Mouse (Mus musculus) kidney, adult 2 months (tissue): ENCODE data around the gene Arf5. TPM values are rescaled to one million over a fixed set of nuclear protein-coding genes. Genes with fewer than 3 reads are reported as not detected.

ENCODE experiments used
- DNase-seq: peaks from one replicate; pipeline ENCODE4 v3.0.0; 2021
- H3K27ac ChIP-seq: fragments of 200-500 bp; 2 replicates; pipeline ENCODE4 v1.5.1; 2012; ENCODE audit warnings: low read depth, low read length, control low read depth, inconsistent platforms; ENCODE audit not compliant: insufficient read depth
- H3K27me3 ChIP-seq: fragments of 200-500 bp; replicated peaks from 2 replicates; pipeline ENCODE4 v1.6.1; 2012; ENCODE audit warnings: mild to moderate bottlenecking, moderate library complexity, low read length, inconsistent platforms; ENCODE audit not compliant: control insufficient read depth, insufficient read depth
- H3K36me3 ChIP-seq: fragments of 200-500 bp; 2 replicates; pipeline ENCODE4 v1.6.1; 2012; ENCODE audit warnings: mild to moderate bottlenecking, moderate library complexity, low read length, inconsistent platforms; ENCODE audit not compliant: control insufficient read depth, insufficient read depth
- H3K4me1 ChIP-seq: fragments of 200-500 bp; 2 replicates; pipeline ENCODE4 v1.6.1; 2011; ENCODE audit warnings: low read length; ENCODE audit not compliant: control insufficient read depth, insufficient read depth
- H3K4me3 ChIP-seq: fragments of 200-500 bp; 2 replicates; pipeline ENCODE4 v1.5.1; 2011; ENCODE audit warnings: mild to moderate bottlenecking, low read depth, low read length, control low read depth; ENCODE audit not compliant: insufficient read depth
- CTCF ChIP-seq: fragments of 200-500 bp; conservative IDR thresholded peaks from 2 replicates; pipeline ENCODE4 v1.5.1; 2011; ENCODE audit warnings: low read depth, mild to moderate bottlenecking, control low read depth, low read length, moderate library complexity, mixed read lengths; ENCODE audit not compliant: insufficient read depth, insufficient read length
- POLR2A ChIP-seq: fragments of 200-500 bp; IDR thresholded peaks from one replicate; pipeline ENCODE4 v1.6.1; 2011; ENCODE audit warnings: low read depth, low read length, control low read depth
- WGBS: fragments of 180-500 bp; shearing (Covaris S2); methylation state at CpG from one replicate; pipeline ENCODE4 v1.1.7; 2018; 5-methylcytosine and 5-hydroxymethylcytosine counted together
- polyA plus RNA-seq: library from polyadenylated mRNA; depleted of rRNA; stranded (reverse); fragments of >200 nt; gene quantifications from 2 replicates; pipeline ENCODE4 v1.2.3, GENCODE M21; 2012

Gene Arf5
- polyA plus RNA-seq, 1 experiment: 303 TPM

DNA sequence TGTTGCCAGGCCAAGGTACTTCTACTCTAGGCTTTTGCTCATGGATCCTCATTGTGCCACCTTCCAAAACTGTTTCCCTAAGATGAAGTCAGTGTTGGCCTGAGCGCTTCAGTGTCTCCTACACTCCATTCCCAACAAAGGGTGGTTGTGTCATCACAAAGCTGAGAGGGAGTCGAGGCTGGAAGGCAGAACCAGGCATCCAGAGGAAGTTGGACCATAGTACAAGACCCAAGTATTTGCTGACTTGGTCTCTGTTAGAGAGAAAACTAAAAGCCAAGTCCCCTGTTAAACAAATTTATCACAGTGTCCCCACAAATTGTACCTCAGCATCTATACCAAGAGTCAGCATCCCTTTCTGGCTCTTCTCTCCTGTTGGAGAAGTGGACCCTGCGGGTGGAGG lies 4.9 kb downstream of the Arf5 start, which contains the start of gene Gcc1:
Gcc1 (minus strand) TSS at position 101 of the 400 bp plus-strand sequence.
- Histone ChIP-seq H3K4me1 (peaks cover 7% of the 10 kb centered on the region; the same call in 1 of the 2 replicates), H3K4me3 (no peak within 1 kb of the TSS), H3K27me3 (no peaks in the 10 kb centered on the region), H3K36me3 (no peaks in the 10 kb centered on the region), H3K27ac (peak within 1 kb of the TSS; percentile 12; the same call in 1 of the 2 replicates)
- TF ChIP-seq POLR2A (no peak), CTCF (no peak)
- 86% methylated on average over 3 of the region's 3 CpGs for WGBS
- DNase-seq: no peak

DNA sequence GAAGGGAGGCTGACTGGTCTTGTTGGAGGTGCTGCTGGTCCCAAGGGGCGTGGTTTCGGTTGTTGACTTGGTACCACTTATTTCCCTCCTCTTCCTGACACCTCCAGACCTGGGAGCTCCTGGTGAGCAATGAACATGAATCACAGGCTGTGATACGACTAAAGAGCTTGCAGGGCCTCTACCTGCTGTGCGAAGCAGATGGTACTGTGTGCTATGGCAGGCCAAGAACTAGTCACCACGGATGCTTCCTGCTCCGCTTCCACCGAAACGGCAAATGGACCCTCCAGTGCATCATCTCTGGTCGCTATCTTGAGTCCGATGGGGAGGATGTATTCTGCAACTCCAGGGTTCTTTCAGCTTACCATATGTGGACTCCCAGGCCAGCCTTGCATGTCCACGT lies 6.5 kb downstream of the Arf5 start:
- no peak for DNase-seq
- no peaks in the 10 kb centered on the region for H3K36me3 ChIP-seq
- no peak overlapping the region for H3K4me3 ChIP-seq
- WGBS: 93% methylated on average over 11 of the region's 11 CpGs
- H3K27me3 ChIP-seq: no peaks in the 10 kb centered on the region
- TF ChIP-seq CTCF (no peak), POLR2A (no peak)
- peaks cover under 1% of the 10 kb centered on the region; the same call in 1 of the 2 replicates for H3K4me1 ChIP-seq
- no peak overlapping the region for H3K27ac ChIP-seq

DNA sequence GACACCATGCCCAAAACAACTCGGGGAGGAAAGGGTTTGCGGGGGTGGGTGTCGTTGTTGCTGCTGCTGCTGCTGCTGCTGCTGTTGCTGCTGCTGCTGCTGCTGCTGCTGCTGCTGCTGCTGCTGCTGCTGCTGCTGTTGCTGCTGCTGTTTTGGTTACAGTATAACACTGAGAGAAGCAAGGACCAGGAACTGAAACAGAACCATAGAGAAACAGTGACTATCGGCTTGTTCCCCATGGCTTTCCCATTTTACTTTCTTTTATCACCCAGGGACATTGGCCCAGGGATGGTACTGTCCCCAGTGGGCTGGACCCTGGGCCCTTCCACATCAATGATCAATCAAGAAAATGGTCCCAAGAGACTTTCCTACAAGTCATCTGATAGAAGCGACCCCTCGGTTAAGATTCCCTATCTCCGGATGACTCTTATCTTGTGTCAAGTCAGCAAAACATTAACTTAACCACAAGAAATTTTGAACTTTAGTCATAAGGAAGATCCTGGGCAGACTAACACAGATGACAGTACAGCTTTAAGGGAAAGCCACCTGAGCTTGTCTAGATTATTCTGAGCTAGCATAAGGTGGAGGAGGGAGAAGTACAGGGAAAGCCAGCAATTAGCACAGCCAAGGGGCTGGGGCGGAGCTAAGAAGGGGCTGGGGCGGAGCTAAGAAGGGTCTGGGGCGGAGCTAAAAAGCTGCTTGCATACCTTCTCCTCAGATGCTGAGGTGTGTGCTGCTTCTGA lies 7.6 kb downstream of the Arf5 start:
- no peak for TF ChIP-seq CTCF
- H3K27ac ChIP-seq: no peak overlapping the region
- H3K4me3 ChIP-seq: no peak overlapping the region
- WGBS: 79% methylated on average over 10 of the region's 10 CpGs
- no peak for DNase-seq
- no peaks in the 10 kb centered on the region for H3K4me1 ChIP-seq
- H3K27me3 ChIP-seq: no peaks in the 10 kb centered on the region
- no peaks in the 10 kb centered on the region for H3K36me3 ChIP-seq

DNA sequence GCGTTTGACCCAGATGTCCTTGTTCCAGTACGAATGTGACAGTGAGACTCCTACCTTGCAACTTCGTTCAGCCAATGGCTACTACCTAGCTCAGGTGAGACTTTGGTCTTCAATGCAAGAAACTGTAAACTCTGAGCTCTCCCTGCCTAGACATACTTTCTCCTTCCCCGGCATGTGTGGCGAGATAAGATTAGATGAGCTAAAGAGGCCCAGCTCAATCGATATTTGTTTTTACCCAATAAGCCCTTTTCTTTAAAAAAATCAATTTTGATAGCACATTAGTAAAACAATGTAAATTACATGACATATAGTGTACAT lies 8.1 kb downstream of the Arf5 start:
- Histone ChIP-seq H3K4me3 (no peak overlapping the region), H3K27me3 (no peaks in the 10 kb centered on the region), H3K36me3 (no peaks in the 10 kb centered on the region), H3K27ac (no peak overlapping the region), H3K4me1 (no peaks in the 10 kb centered on the region)
- TF ChIP-seq CTCF (no peak), POLR2A (no peak)
- 75% methylated on average over 6 of the region's 6 CpGs for WGBS
- no peak for DNase-seq

DNA sequence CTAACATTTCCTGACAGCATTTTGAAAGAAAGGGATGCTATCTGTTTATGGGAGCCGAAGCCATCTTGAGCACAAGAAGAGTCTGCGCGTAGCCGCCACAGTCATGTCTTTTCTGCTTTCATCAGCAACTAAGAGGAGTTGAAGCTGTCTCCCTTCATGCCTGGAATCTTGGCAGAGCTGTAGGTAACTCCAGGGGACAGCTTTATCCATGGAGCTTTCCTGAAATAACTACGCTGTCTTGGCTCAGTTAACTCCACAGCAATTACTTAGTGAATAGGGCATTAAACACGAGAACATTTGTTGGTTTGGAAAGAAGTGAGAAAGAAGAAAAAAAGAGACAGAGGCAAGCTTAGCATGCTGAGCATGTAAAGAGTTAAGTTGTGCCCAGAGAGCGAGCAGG lies 24.6 kb downstream of the Arf5 start:
- TF ChIP-seq CTCF (no peak), POLR2A (no peak)
- H3K27ac ChIP-seq: no peak overlapping the region
- WGBS: 70% methylated on average over 7 of the region's 7 CpGs
- H3K4me3 ChIP-seq: no peak overlapping the region
- DNase-seq: no peak
- H3K36me3 ChIP-seq: no peaks in the 10 kb centered on the region
- H3K27me3 ChIP-seq: no peaks in the 10 kb centered on the region
- no peaks in the 10 kb centered on the region for H3K4me1 ChIP-seq

DNA sequence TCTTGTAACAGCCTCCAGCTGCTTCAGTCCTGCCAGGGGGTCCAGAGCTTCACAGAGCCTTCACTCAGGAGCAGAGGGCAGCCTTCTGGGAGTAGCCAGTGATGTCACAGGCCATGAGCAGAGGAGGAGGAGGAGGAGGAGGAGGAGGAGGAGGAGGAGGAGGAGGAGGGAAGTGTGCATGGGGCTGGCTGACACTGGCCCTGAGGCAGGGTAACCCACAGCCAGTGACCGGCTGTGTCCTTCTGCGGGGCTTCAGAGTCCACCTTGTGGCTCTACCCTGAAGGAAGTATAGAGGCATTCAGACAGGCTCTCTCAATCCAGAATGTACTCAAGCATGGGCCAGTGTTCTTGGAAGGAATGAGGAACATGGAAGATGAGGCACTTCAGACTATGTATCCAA lies 25.9 kb downstream of the Arf5 start, which contains the start of gene Pax4:
Pax4 (minus strand) TSS at position 101 of the 400 bp plus-strand sequence.
- Histone ChIP-seq H3K4me1 (no peaks in the 10 kb centered on the region), H3K36me3 (no peaks in the 10 kb centered on the region), H3K27ac (no peak within 1 kb of the TSS), H3K4me3 (no peak within 1 kb of the TSS), H3K27me3 (no peaks in the 10 kb centered on the region)
- WGBS: 65% methylated on average over 2 of the region's 2 CpGs
- no peak for TF ChIP-seq CTCF
- TF ChIP-seq POLR2A: no peak
- DNase-seq: no peak

DNA sequence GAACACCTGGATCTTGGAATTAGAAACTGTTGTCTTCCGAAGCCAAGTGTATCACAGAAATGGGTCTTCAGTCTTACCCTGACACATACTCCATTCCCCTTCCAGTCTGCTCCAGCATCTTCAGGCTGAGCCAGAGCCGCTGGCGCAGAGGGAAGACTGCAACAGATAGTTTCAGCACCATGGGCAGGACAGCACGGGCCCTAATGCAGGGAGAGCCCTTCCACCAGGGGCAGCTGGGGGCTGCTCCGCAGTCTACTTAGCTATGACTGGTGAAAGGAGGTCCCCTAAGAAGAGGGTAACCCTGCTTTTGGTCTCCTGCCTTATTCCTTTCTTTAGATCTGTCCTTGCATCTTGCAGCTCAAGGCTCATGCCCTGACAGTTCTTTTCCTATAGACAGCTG lies 27.1 kb downstream of the Arf5 start:
- WGBS: 13% methylated on average over 5 of the region's 5 CpGs
- DNase-seq: no peak
- H3K4me3 ChIP-seq: no peak overlapping the region
- TF ChIP-seq POLR2A (no peak), CTCF (no peak)
- H3K27me3 ChIP-seq: no peaks in the 10 kb centered on the region
- H3K36me3 ChIP-seq: no peaks in the 10 kb centered on the region
- H3K4me1 ChIP-seq: no peaks in the 10 kb centered on the region
- H3K27ac ChIP-seq: no peak overlapping the region
